Mouse (Mus musculus) hindbrain, postnatal 0 days (tissue): Measurements from ENCODE around the gene Dync1h1. TPM values are rescaled to one million over a fixed set of nuclear protein-coding genes. Genes with fewer than 3 reads are reported as not detected.

ENCODE experiments used
- ATAC-seq: fragments of 200-750 bp; cut with Nextera tagmentation; 2 replicates; pipeline ENCODE4 v1.8.0; 2017; ENCODE audit warnings: mild to moderate bottlenecking, moderate TSS enrichment, moderate library complexity
- DNase-seq: peaks from one replicate; pipeline ENCODE4 v3.0.0-alpha.2; 2015; ENCODE audit warnings: low spot score
- H3K27ac ChIP-seq: fragments of 300-500 bp; sonication (generic); 2 replicates; pipeline ENCODE4 v1.5.1; 2014; ENCODE audit warnings: mild to moderate bottlenecking
- H3K27me3 ChIP-seq: fragments of 300-500 bp; sonication (generic); 2 replicates; pipeline ENCODE4 v1.6.1; 2014; ENCODE audit warnings: low read length, mixed read lengths; ENCODE audit not compliant: insufficient read depth
- H3K36me3 ChIP-seq: fragments of 300-500 bp; sonication (generic); 2 replicates; pipeline ENCODE4 v1.6.1; 2014; ENCODE audit warnings: low read length, mixed read lengths; ENCODE audit not compliant: insufficient read depth
- H3K4me1 ChIP-seq: fragments of 300-500 bp; sonication (generic); 2 replicates; pipeline ENCODE4 v1.6.1; 2014; ENCODE audit warnings: antibody characterized with exemption, low read length, mixed read lengths; ENCODE audit not compliant: insufficient read depth
- H3K4me2 ChIP-seq: fragments of 300-500 bp; sonication (generic); 2 replicates; pipeline ENCODE4 v1.6.1; 2014; ENCODE audit warnings: low read depth, mild to moderate bottlenecking, low read length, moderate library complexity, mixed read lengths
- H3K4me3 ChIP-seq: fragments of 300-500 bp; sonication (generic); 2 replicates; pipeline ENCODE4 v1.5.1; 2014; ENCODE audit warnings: low read length
- H3K9ac ChIP-seq: fragments of 300-500 bp; sonication (generic); replicated peaks from 2 replicates; pipeline ENCODE4 v1.6.1; 2014; ENCODE audit warnings: mild to moderate bottlenecking, low read length, moderate library complexity, mixed read lengths
- H3K9me3 ChIP-seq: fragments of 300-500 bp; sonication (generic); 2 replicates; pipeline ENCODE4 v1.6.1; 2016; ENCODE audit warnings: low read length, mixed read lengths
- CTCF ChIP-seq: IDR thresholded peaks from 2 replicates; pipeline ENCODE4 v1.5.1; 2016; ENCODE audit warnings: antibody characterized with exemption, control low read depth, low read depth
- WGBS: fragments of 180-500 bp; shearing (Covaris S2); extraction: QIAGEN DNeasy Blood & Tissue Kit; methylation state at CpG from one replicate; pipeline ENCODE4 v1.1.7; 2014; 5-methylcytosine and 5-hydroxymethylcytosine counted together
- polyA plus RNA-seq: library from polyadenylated mRNA; unstranded; fragments of >200 nt; fragmentation: Nextera tagmentation; extraction: Ambion mirVana; gene quantifications from 2 replicates; pipeline ENCODE4 v1.2.1, GENCODE M21; 2015
- total RNA-seq: library from RNA; depleted of rRNA; stranded (reverse); fragments of >200 nt; gene quantifications from 2 replicates; pipeline ENCODE4 v1.2.3, GENCODE M21; 2014

The Dync1h1 gene
- total and polyA plus RNA-seq, 2 experiments from 2014 or later, result 57.6 to 262 TPM

DNA sequence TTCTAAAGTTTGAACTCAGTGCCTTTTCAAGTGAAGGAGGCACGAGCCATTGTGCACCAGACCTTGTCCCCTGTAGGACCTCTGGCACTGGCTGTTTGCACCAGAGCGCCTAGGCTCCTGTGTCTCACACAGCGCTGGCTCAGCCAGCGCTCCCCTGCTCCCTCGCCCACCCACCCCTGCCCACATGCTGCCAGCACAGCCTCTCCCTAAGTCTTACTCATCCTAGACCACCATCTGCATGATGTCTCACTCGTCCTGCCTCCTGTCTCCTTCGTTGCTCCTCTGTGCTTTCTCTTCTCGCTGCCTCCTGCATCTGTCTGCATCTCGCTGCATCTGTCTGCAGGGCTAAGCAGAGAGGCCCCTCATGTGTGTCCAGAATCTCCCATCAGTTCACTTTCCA, 22.9 kb upstream of the Dync1h1 start:
- Histone ChIP-seq H3K27ac (no peak overlapping the region), H3K4me1 (no peaks in the 10 kb centered on the region), H3K9me3 (no peaks in the 10 kb centered on the region), H3K36me3 (no peaks in the 10 kb centered on the region; the same call in 1 of the 2 replicates), H3K4me3 (no peak overlapping the region), H3K4me2 (no peak overlapping the region), H3K9ac (no peak overlapping the region), H3K27me3 (no peaks in the 10 kb centered on the region)
- no peak for ATAC-seq
- no peak for TF ChIP-seq CTCF
- 83% methylated on average over 9 of the region's 9 CpGs for WGBS
- DNase-seq, result no peak

DNA sequence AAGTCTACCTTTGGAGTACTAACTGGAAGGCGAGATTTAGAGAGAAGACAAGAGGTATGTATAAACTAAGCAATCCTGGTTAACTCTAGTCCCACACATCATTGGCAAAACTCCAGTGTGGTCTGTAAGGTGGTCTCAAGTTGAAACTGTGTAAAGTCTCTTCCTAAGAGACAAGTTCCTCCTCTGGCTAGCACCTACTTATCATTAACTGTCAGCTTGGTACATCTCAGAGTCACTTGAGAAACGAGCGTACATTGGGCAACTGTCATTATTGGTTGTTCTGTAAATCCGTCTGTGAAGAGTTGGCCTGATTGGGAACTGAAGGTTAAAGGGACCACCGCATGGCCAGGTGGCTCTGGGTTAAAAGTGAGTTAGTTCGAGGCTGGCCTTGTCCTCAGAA, 12.6 kb upstream of the Dync1h1 start:
- no peak for TF ChIP-seq CTCF
- H3K27ac ChIP-seq, result no peak overlapping the region
- H3K9ac ChIP-seq, result no peak overlapping the region

DNA sequence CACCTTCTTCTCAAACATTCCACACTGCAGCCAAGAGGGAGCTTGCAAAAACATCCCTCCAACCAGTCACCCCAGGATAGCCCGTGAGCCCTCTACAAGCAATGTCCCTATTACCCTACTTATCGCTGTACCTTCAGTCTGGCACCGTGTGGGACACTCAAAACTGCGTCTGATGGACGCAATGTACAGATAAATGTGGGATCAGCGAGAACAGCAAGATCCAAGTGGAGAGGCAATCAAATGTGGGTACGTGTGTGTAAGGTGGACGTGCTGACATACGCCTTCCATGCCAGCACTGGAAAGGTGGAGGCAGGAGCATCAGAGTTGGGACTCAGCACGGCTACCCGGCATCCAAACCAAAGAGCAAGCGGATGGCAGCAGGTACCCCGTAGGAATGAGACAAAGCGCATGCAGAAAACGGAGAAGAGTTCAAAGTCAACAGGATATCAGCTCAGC, 10.4 kb upstream of the Dync1h1 start:
- no peak for TF ChIP-seq CTCF

More for the DNA sequence above, 12.6 kb upstream of the Dync1h1 start:
- DNase-seq (no peak), ATAC-seq (no peak)
- 79% methylated on average over 6 of the region's 6 CpGs for WGBS
- Histone ChIP-seq H3K9me3 (no peaks in the 10 kb centered on the region), H3K4me3 (no peak overlapping the region), H3K36me3 (no peaks in the 10 kb centered on the region), H3K4me1 (peaks cover 14% of the 10 kb centered on the region; the same call in 1 of the 2 replicates), H3K4me2 (no peak overlapping the region), H3K27me3 (no peaks in the 10 kb centered on the region)

DNA sequence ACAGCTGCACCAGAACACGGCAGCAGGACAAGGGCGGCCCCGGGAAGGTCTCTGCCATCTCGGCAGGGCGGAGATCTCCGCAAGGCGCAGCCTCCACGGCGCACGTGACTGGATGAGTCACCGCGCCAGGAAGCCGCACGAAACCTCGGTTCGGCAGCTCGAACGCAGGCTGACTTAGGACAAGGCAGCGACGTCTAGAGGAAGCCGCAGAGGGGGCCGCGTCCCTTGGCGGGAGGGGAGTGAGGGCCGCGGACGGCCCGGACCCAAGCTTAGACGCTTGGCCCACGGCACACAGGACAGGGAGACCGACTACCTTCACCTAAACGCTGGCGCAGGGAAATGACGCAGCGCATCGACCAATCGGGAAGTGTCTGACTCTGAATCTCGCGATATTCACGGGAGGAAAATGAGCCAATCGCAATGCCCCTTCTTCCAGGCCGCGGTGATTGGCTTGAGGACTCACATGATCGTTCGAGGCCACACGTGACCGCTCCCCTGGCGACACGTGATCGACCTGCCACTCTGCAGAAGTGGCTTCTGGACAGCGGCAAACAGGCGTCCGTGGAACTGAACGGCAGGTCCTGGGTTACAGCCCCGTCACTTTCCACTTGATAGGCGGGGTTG, 9.9 kb upstream of the Dync1h1 start:
- Histone ChIP-seq H3K9me3 (no peaks in the 10 kb centered on the region), H3K4me3 (peak overlapping the region; percentile 60), H3K4me1 (peaks cover 14% of the 10 kb centered on the region; the same call in 1 of the 2 replicates), H3K4me2 (peak overlapping the region; percentile 91), H3K27me3 (no peaks in the 10 kb centered on the region), H3K27ac (peak overlapping the region; percentile 93), H3K9ac (peak overlapping the region; percentile 75), H3K36me3 (no peaks in the 10 kb centered on the region)
- peak; percentile 98 for ATAC-seq
- TF ChIP-seq CTCF, result peak; percentile 27; the same call in 1 of the 2 replicates
- DNase-seq, result peak; percentile 100
- under 1% methylated on average over 56 of the region's 56 CpGs for WGBS

More for the DNA sequence above, 10.4 kb upstream of the Dync1h1 start:
- H3K4me2 ChIP-seq, result peak overlapping the region; percentile 91
- peak overlapping the region; percentile 93 for H3K27ac ChIP-seq
- DNase-seq, result no peak
- no peaks in the 10 kb centered on the region for H3K36me3 ChIP-seq
- peaks cover 14% of the 10 kb centered on the region; the same call in 1 of the 2 replicates for H3K4me1 ChIP-seq
- 2% methylated on average over 15 of the region's 15 CpGs for WGBS
- peak overlapping the region; percentile 60 for H3K4me3 ChIP-seq
- H3K9me3 ChIP-seq, result no peaks in the 10 kb centered on the region
- ATAC-seq, result peak; percentile 24; the same call in 1 of the 2 replicates
- no peaks in the 10 kb centered on the region for H3K27me3 ChIP-seq
- H3K9ac ChIP-seq, result peak overlapping the region; percentile 75

DNA sequence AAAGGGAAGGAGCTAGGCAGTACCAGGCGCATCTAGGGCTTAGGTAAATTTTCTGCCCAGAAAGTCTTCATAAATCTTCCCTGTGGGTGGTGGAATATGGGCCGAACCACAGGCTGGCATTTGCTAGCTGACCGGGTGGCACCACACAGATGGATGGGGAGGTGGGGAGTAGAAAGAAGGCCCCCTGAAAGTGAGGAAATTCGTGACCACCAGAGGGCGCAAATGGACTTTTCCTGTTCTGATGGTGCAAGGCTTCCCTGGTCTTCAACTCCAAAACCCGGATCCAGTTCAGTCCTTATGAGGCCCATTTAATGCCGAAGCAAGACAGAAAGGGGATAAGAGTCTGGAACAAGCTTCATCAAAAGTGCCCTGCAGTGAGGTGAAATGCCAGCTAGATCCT, 2.7 kb upstream of the Dync1h1 start:
- Histone ChIP-seq H3K36me3 (no peaks in the 10 kb centered on the region), H3K4me2 (0 out of 2 replicates have a peak overlapping the region, but pooled peaks have one; percentile 7), H3K9ac (no peak overlapping the region), H3K27me3 (0 out of 2 replicates have a peak, but pooled peaks cover 4% of the 10 kb centered on the region), H3K4me1 (peaks cover 6% of the 10 kb centered on the region; the same call in 1 of the 2 replicates), H3K4me3 (no peak overlapping the region), H3K9me3 (no peaks in the 10 kb centered on the region), H3K27ac (no peak overlapping the region)
- TF ChIP-seq CTCF, result peak; percentile 82
- peak; percentile 85 for DNase-seq
- 9% methylated on average over 7 of the region's 7 CpGs for WGBS
- no peak for ATAC-seq

DNA sequence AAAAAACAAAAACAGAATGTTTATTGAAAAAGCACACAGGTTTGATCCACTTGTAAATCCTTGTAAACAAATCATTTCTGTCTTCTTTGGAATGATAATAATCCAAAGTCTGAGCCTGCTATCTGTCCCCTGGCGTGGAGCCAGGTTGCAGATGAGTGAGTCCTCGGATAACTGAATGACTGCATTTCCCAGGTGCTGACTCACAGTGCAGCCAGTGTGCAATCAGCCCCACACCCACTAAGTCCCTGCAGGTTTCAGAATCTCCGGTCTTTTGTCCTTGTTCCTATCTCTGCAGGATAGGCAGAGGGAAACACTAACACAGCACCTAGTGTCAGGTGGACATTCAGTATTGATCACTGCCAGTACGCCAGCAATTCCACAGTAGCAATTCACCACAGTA, 1.5 kb upstream of the Dync1h1 start:
- H3K27me3 ChIP-seq, result 0 out of 2 replicates have a peak, but pooled peaks cover 4% of the 10 kb centered on the region
- 0 out of 2 replicates have a peak overlapping the region, but pooled peaks have one; percentile 45 for H3K27ac ChIP-seq
- peak overlapping the region; percentile 100; the same call in 1 of the 2 replicates for H3K4me3 ChIP-seq
- peak overlapping the region; percentile 26; the same call in 1 of the 2 replicates for H3K9ac ChIP-seq
- no peaks in the 10 kb centered on the region for H3K9me3 ChIP-seq
- H3K4me1 ChIP-seq, result peaks cover 6% of the 10 kb centered on the region; the same call in 1 of the 2 replicates
- DNase-seq (no peak), ATAC-seq (no peak)
- WGBS, result 70% methylated on average over 4 of the region's 4 CpGs
- H3K36me3 ChIP-seq, result no peaks in the 10 kb centered on the region
- peak overlapping the region; percentile 68 for H3K4me2 ChIP-seq
- no peak for TF ChIP-seq CTCF
